Mouse (Mus musculus): ENCODE data around the gene Kcnj6. TPM values are rescaled to one million over a fixed set of nuclear protein-coding genes. Genes with fewer than 3 reads are reported as not detected.

The Kcnj6 gene
- polyA plus RNA-seq, 1 experiment from 2014 or later = not detected

DNA sequence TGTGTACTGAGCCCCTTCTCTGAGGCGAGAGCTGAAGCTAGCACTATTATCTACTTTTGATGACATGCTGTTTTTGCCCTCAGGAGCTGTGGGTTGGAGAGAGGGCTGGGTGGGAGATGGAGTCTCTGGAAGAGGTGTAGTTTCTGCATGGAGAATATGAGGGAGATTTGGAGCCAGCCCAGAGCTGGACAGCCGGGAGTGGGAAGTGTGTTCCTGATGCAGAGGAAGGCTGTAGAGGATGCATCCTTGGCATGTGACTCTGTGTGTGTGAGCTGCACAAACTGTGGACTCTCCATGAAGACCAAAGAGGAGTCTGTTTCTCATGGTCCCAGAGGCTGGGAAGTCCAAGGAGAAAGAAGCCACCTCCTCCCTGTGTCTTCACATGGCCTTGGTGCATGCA lies 17.1 kb downstream of the Kcnj6 start:
- Histone ChIP-seq H3K27ac (no peak overlapping the region), H3K27me3 (no peaks in the 10 kb centered on the region), H3K4me2 (no peak overlapping the region), H3K4me3 (no peak overlapping the region), H3K9me3 (no peaks in the 10 kb centered on the region), H3K9ac (no peak overlapping the region), H3K36me3 (no peaks in the 10 kb centered on the region), H3K4me1 (no peaks in the 10 kb centered on the region)
- WGBS = 91% methylated on average over 2 of the region's 2 CpGs
- ATAC-seq (ENCODE audit: insufficient number of reproducible peaks, low FRiP score, low TSS enrichment, low read depth) = no peak

DNA sequence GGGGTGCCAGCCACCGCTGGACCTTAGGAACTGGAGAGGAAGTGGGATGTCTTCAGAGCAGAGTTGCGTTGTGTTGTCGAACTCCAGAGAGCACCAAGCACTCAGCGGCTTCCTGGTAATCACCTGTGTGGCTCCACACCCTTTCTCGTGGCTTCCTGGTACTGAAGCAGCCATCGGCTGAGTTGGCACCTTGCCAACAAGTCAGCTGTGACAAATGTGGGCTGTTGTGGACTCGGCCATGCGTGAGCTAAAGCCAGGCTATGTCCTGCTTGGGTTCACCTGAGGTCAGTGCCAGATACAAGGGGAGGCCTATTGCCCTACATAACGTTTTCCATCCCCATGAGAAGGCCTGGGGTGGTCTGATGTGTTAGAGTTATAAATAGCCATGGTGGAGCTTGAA lies 18.0 kb downstream of the Kcnj6 start:
- ATAC-seq (ENCODE audit: insufficient number of reproducible peaks, low FRiP score, low TSS enrichment, low read depth) = no peak
- no peaks in the 10 kb centered on the region for H3K27me3 ChIP-seq
- H3K4me3 ChIP-seq = no peak overlapping the region
- no peak overlapping the region for H3K9ac ChIP-seq
- 69% methylated on average over 9 of the region's 9 CpGs for WGBS
- H3K4me2 ChIP-seq = no peak overlapping the region
- H3K36me3 ChIP-seq = no peaks in the 10 kb centered on the region
- no peaks in the 10 kb centered on the region for H3K4me1 ChIP-seq
- no peak overlapping the region for H3K27ac ChIP-seq
- H3K9me3 ChIP-seq = no peaks in the 10 kb centered on the region

DNA sequence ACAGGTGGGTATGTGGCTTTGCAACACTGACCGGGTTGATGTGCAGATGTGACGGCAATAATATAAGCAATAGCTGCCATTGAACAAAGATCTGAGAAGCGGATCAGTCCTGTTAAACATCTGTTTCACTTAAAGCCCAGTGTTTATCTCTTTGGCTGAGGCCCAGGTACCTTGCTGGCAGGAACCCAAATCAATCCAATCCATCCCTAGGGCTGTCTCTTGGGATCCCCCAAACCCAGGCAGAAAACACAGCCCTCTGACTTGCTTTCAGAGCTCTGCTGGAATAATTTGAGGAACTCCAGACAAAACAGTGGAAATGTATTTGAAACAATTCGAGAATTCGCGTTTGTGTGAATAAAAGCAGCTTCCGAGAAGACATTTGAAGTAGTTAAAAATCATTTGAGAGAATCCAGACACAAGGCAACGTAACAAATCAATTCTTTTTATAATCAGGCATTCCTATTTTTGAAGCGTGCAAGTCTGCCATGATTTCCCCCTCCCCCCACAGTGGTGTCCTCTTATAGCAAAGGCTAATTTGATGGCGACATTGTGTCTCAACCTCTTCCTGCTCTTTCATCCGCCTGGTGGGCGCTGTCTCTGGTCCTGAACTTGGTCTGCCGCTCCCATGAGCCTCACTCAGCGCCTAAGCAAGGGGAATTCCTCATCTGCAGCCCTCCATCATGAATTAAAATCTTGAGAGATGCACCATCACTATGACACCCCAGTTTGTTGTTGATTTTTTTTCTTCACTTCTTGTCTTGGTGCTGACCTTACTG lies 25.2 kb downstream of the Kcnj6 start:
- Histone ChIP-seq H3K27ac (no peak overlapping the region), H3K4me2 (no peak overlapping the region), H3K9ac (no peak overlapping the region), H3K36me3 (no peaks in the 10 kb centered on the region), H3K4me1 (no peaks in the 10 kb centered on the region), H3K9me3 (no peaks in the 10 kb centered on the region), H3K4me3 (no peak overlapping the region), H3K27me3 (no peaks in the 10 kb centered on the region)
- ATAC-seq (ENCODE audit: insufficient number of reproducible peaks, low FRiP score, low TSS enrichment, low read depth) = no peak
- WGBS = 35% methylated on average over 14 of the region's 14 CpGs

DNA sequence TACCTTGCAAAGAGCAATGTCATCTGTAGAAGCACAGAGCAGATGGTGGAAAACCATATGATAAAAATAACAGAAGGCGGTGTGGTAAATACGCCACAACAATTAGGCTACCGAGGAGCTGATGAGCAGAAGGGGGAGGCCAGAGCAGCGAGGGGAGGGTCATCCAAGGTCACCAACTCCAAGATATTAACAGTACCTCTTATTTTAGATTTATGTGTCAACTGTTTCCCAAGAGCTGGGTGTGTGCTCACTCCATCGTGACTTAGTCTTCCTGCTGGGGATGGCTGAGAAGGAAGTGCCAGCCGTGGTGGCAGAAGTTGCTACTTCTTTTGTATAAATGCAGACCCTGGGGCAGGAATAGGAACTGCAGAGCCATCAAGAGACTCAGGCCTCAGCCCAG lies 28.6 kb downstream of the Kcnj6 start:
- no peaks in the 10 kb centered on the region for H3K27me3 ChIP-seq
- ATAC-seq (ENCODE audit: insufficient number of reproducible peaks, low FRiP score, low TSS enrichment, low read depth) = no peak
- H3K9ac ChIP-seq = no peak overlapping the region
- whole genome bisulfite sequencing = 64% methylated on average over 6 of the region's 6 CpGs
- H3K27ac ChIP-seq = no peak overlapping the region
- H3K4me2 ChIP-seq = no peak overlapping the region
- H3K36me3 ChIP-seq = no peaks in the 10 kb centered on the region
- H3K4me1 ChIP-seq = no peaks in the 10 kb centered on the region
- no peaks in the 10 kb centered on the region for H3K9me3 ChIP-seq
- H3K4me3 ChIP-seq = no peak overlapping the region

DNA sequence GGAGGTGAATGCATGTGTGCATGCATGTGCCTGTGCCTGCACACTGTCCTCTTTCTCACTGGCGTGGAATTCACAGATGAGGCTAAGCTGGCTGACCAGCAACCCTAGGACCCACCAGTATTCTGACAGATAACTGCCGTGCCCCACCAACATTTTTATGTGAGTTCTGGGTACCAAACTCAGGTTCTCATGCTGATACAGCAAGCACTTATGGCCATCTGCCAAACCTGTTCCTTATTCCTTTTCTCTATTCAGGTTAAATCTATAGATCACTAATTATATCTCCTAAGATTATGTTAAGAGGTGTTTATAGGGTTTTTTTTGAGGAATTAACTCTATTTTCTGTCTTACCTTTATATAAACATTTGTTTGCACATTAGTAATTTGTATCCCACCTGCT lies 29.0 kb downstream of the Kcnj6 start:
- WGBS = 72% methylated on average over 2 of the region's 2 CpGs
- Histone ChIP-seq H3K27me3 (no peaks in the 10 kb centered on the region), H3K4me3 (no peak overlapping the region), H3K27ac (no peak overlapping the region), H3K9ac (no peak overlapping the region), H3K9me3 (no peaks in the 10 kb centered on the region), H3K4me1 (no peaks in the 10 kb centered on the region), H3K4me2 (no peak overlapping the region), H3K36me3 (no peaks in the 10 kb centered on the region)
- ATAC-seq (ENCODE audit: insufficient number of reproducible peaks, low FRiP score, low TSS enrichment, low read depth) = no peak

DNA sequence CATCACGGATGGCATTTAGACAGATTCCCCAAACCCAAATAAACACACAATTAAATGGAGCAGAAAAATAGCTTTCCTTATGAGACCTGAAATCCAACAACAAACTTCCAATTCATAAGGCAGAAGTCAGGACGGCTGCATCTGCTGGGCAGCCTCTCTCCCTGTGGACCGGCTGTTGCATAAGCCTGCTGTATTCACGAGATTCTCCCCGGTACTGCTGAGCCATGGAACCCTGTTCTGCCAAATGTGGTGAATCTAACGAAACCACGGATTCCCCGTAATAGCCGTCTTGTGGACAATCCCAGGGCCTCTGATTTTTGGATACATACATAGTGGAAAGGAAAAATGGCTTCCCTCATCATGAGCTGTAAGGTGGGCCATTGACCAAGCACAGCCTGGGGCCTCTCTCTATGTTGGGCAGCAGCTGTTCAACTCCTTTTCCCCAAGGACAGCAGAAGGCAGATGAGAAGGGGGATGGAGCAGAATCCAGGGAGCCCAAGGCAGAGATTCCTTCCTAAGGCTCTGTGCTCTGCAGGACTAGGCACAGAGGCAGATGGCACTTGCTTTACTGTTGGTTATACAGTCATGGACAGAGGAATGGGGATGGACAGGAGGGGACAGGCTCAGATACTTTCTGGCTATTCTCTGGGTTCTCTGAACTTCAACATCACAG lies 40.2 kb downstream of the Kcnj6 start:
- no peak overlapping the region for H3K4me2 ChIP-seq
- no peak overlapping the region for H3K27ac ChIP-seq
- H3K9me3 ChIP-seq = no peaks in the 10 kb centered on the region
- H3K27me3 ChIP-seq = no peaks in the 10 kb centered on the region
- H3K4me1 ChIP-seq = no peaks in the 10 kb centered on the region
- WGBS = 81% methylated on average over 9 of the region's 9 CpGs
- H3K9ac ChIP-seq = no peak overlapping the region
- ATAC-seq (ENCODE audit: insufficient number of reproducible peaks, low FRiP score, low TSS enrichment, low read depth) = no peak
- no peak overlapping the region for H3K4me3 ChIP-seq
- H3K36me3 ChIP-seq = no peaks in the 10 kb centered on the region

DNA sequence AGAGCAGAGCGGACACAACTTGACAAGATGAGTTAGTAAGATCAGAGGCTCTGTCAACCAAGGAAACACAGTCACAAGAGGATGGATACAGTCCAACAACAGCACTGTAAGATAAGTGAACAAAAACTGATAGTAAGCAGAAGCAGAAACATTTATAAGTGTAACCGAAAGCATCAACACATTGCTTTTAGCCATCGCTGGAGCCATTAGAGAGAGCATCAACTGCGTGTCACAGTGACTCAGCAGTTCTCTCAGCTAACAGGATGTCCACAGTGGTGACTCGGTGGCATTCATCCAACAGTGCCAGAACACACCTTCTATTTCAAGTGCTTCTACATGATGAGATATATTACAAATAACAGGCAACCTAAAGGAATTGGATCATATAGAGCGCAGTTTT lies 41.1 kb downstream of the Kcnj6 start:
- 83% methylated on average over 6 of the region's 6 CpGs for WGBS
- no peak overlapping the region for H3K27ac ChIP-seq
- H3K36me3 ChIP-seq = no peaks in the 10 kb centered on the region
- H3K9me3 ChIP-seq = no peaks in the 10 kb centered on the region
- H3K9ac ChIP-seq = no peak overlapping the region
- no peaks in the 10 kb centered on the region for H3K4me1 ChIP-seq
- ATAC-seq (ENCODE audit: insufficient number of reproducible peaks, low FRiP score, low TSS enrichment, low read depth) = no peak
- no peak overlapping the region for H3K4me2 ChIP-seq
- no peaks in the 10 kb centered on the region for H3K27me3 ChIP-seq
- no peak overlapping the region for H3K4me3 ChIP-seq

DNA sequence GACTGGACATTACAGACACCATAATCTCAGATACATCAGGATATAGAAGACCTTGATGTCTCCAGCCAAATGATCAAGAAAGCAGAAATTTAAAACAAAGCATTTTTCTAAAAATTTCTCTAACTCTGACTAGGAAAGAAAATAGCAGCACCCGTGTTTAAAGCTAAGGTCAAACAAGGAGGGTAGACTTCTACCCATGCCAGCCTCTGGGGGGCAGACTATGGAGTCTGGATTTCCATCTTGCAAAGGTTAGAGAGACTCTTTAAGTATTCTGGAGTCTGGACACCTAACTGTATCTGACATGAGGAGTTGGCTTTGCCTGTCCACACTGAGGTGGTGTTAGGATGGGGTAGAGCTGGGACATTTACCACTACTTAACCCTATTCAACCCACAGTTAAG lies 44.2 kb downstream of the Kcnj6 start:
- H3K36me3 ChIP-seq = no peaks in the 10 kb centered on the region
- no peaks in the 10 kb centered on the region for H3K9me3 ChIP-seq
- H3K4me2 ChIP-seq = no peak overlapping the region
- no peak overlapping the region for H3K9ac ChIP-seq
- H3K4me3 ChIP-seq = no peak overlapping the region
- no peak overlapping the region for H3K27ac ChIP-seq
- no peak for ATAC-seq (ENCODE audit: insufficient number of reproducible peaks, low FRiP score, low TSS enrichment, low read depth)
- H3K4me1 ChIP-seq = no peaks in the 10 kb centered on the region
- no peaks in the 10 kb centered on the region for H3K27me3 ChIP-seq
- 68% methylated on average over 1 of the region's 1 CpGs for WGBS

DNA sequence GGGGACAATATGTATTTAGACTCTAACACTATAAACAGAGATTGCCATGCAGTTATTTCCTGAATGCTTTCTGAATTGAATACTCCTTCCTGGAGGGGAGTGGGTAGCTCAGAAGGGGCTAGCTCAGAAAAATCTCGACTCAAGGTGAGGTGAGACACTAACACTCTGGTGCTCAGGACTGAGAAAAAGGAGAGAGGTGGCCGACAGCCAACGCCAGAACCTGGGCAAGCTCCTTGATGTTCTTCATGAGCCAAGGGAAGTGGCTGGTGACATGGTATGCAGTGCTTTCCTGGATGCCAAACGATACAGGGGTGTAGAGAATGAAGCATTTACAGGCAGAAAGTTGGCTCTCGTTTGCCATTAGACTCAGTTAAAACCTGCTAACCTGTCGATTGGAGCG lies 48.3 kb downstream of the Kcnj6 start:
- no peak overlapping the region for H3K27ac ChIP-seq
- H3K36me3 ChIP-seq = no peaks in the 10 kb centered on the region
- no peaks in the 10 kb centered on the region for H3K4me1 ChIP-seq
- no peaks in the 10 kb centered on the region for H3K9me3 ChIP-seq
- 82% methylated on average over 7 of the region's 7 CpGs for WGBS
- no peak overlapping the region for H3K9ac ChIP-seq
- H3K4me3 ChIP-seq = no peak overlapping the region
- ATAC-seq (ENCODE audit: insufficient number of reproducible peaks, low FRiP score, low TSS enrichment, low read depth) = no peak
- no peaks in the 10 kb centered on the region for H3K27me3 ChIP-seq
- no peak overlapping the region for H3K4me2 ChIP-seq

DNA sequence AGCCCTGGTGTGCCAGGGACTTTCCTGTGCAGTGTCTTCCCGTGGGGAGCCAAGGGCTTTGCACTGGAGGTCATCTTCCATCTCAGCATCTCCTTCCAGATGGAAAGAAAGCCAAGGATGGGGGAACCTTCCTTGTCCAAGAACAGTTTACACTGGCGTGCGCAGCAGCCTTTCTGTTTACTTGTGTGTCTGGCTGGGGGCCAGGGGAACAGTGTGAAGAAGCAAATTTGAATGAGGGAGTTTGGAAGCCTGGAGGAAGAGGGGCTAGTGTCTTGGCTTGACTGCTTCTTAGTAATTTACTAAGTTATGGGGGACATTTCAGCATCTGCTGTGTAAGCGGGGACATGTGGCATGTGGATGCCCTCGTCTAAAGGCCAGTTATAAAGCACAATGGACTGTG lies 50.7 kb downstream of the Kcnj6 start:
- Histone ChIP-seq H3K27me3 (no peaks in the 10 kb centered on the region), H3K4me3 (no peak overlapping the region), H3K4me1 (no peaks in the 10 kb centered on the region), H3K9ac (no peak overlapping the region), H3K4me2 (no peak overlapping the region), H3K9me3 (no peaks in the 10 kb centered on the region), H3K27ac (no peak overlapping the region), H3K36me3 (no peaks in the 10 kb centered on the region)
- WGBS = 73% methylated on average over 5 of the region's 5 CpGs
- no peak for ATAC-seq (ENCODE audit: insufficient number of reproducible peaks, low FRiP score, low TSS enrichment, low read depth)

DNA sequence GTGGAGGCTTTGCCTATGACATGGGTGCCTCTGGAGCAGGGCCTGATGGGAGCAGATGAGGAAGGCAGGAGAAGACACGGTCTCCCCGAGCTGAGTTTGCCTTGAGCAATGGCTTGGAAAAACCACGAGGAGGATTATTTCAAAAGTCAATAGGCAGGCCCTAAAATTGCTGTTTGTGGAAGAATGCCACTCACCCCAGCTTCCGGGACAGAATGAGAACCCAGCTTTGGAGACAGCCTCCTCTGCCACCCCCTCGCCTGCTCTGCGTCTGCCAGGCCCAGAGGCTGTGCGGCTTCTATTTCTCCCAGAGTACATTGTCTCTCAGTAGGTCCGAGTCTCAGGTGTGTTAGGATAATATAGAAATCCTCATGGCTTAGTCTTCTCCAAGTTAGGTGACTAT lies 64.8 kb downstream of the Kcnj6 start:
- Histone ChIP-seq H3K4me1 (peaks cover 3% of the 10 kb centered on the region; the same call in 1 of the 2 replicates), H3K4me2 (no peak overlapping the region), H3K9me3 (no peaks in the 10 kb centered on the region), H3K27me3 (no peaks in the 10 kb centered on the region), H3K36me3 (no peaks in the 10 kb centered on the region), H3K27ac (no peak overlapping the region), H3K4me3 (no peak overlapping the region), H3K9ac (no peak overlapping the region)
- no peak for ATAC-seq (ENCODE audit: insufficient number of reproducible peaks, low FRiP score, low TSS enrichment, low read depth)
- 67% methylated on average over 8 of the region's 8 CpGs for WGBS

DNA sequence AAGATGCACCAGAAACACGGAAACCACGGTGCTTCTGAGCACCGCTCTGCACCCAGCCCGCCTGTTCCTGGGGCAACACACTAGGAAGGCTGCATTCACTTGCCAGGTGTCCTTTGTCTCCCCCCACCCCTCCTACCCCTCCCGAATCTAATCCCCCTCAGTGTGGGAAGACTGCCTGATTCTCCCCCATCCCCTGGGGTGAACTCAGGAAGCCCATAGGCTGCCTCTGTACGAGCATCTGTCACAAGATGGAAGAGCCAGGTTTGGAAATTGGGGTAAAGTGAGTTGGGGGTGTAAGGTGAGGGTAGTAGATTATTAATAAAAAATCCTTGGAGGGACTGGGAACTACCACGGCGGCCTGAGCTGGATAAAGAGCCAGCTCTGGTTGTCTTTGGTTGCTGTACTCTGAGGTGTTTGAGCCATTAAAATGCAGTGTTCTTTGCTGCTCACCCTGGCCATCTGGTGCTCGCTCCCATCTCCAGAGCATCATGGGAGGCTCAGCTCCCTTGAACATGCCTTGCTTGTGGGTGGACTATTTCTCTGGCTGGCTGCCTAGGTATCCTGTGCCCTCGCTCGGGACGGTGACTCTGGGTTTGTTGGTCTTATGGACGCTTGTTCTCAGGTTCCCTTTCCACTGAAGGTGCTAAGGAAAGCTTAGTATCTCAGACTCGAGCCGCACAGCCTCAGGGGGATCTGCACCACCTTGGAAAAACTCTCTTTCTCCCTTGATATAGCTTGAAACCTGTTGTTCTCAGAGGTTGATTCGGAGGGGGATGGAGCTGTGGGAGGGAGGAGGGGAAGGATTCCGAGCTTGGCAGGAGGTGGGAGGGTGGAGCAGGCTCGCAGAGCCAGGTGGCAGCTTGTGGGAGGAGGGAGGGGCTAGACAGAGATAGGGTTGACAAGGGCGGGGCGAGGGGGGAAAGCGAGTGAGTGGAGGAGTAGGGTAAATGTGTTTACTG lies 65.9 kb downstream of the Kcnj6 start:
- Histone ChIP-seq H3K27me3 (no peaks in the 10 kb centered on the region), H3K4me2 (0 out of 2 replicates have a peak overlapping the region, but pooled peaks have one; percentile 12), H3K36me3 (no peaks in the 10 kb centered on the region), H3K4me1 (peaks cover 3% of the 10 kb centered on the region; the same call in 1 of the 2 replicates), H3K9ac (no peak overlapping the region), H3K27ac (no peak overlapping the region), H3K9me3 (no peaks in the 10 kb centered on the region), H3K4me3 (no peak overlapping the region)
- 4% methylated on average over 21 of the region's 21 CpGs for WGBS
- no peak for ATAC-seq (ENCODE audit: insufficient number of reproducible peaks, low FRiP score, low TSS enrichment, low read depth)
